Mouse (Mus musculus) liver, embryonic 12.5 days (tissue): Measurements from ENCODE around the gene Gm13762. TPM values are rescaled to one million over a fixed set of nuclear protein-coding genes. Genes with fewer than 3 reads are reported as not detected.
"Not testable (repeated sequence)": the region's sequence is repeated elsewhere in the genome, so short reads cannot be mapped to it uniquely, and the experiment has no call there.

ENCODE experiments used
- ATAC-seq: fragments of 200-750 bp; cut with Nextera tagmentation; 2 replicates; pipeline ENCODE4 v1.8.0; 2017; ENCODE audit warnings: moderate number of reproducible peaks, mild to moderate bottlenecking, moderate library complexity
- H3K27ac ChIP-seq: fragments of 300-500 bp; sonication (generic); 2 replicates; pipeline ENCODE4 v1.5.1; 2016; ENCODE audit warnings: mild to moderate bottlenecking
- H3K27me3 ChIP-seq: fragments of 300-500 bp; sonication (generic); replicated peaks from 2 replicates; pipeline ENCODE4 v1.6.1; 2016; ENCODE audit warnings: mild to moderate bottlenecking, moderate library complexity
- H3K36me3 ChIP-seq: fragments of 300-500 bp; sonication (generic); 2 replicates; pipeline ENCODE4 v1.6.1; 2016; ENCODE audit warnings: mild to moderate bottlenecking, moderate library complexity
- H3K4me1 ChIP-seq: fragments of 300-500 bp; sonication (generic); 2 replicates; pipeline ENCODE4 v1.6.1; 2016
- H3K4me2 ChIP-seq: fragments of 300-500 bp; sonication (generic); 2 replicates; pipeline ENCODE4 v1.6.1; 2016; ENCODE audit warnings: mild to moderate bottlenecking, moderate library complexity
- H3K4me3 ChIP-seq: fragments of 300-500 bp; sonication (generic); 2 replicates; pipeline ENCODE4 v1.5.1; 2016; ENCODE audit warnings: mild to moderate bottlenecking, moderate library complexity
- H3K9ac ChIP-seq: fragments of 300-500 bp; sonication (generic); 2 replicates; pipeline ENCODE4 v1.6.1; 2016; ENCODE audit warnings: mild to moderate bottlenecking, moderate library complexity
- H3K9me3 ChIP-seq: fragments of 300-500 bp; sonication (generic); replicated peaks from 2 replicates; pipeline ENCODE4 v1.6.1; 2016; ENCODE audit warnings: mild to moderate bottlenecking, moderate library complexity
- WGBS: fragments of 180-500 bp; shearing (Covaris S2); methylation state at CpG from one replicate; pipeline ENCODE4 v1.1.7; 2016; ENCODE audit not compliant: insufficient replicate concordance; 5-methylcytosine and 5-hydroxymethylcytosine counted together
- polyA plus RNA-seq: library from polyadenylated mRNA; unstranded; fragments of >200 nt; fragmentation: Nextera tagmentation; extraction: Ambion mirVana; gene quantifications from 2 replicates; pipeline ENCODE4 v1.2.1, GENCODE M21; 2016

Gene Gm13762
- polyA plus RNA-seq = not detected in 2 replicates

GRCm38 (mm10) chr2:88980181-88980580, at the start of gene Gm13762:
Gene Gm13762 (minus strand): TSS chr2:88980281.
- no peak for ATAC-seq
- Histone ChIP-seq H3K4me1 (no peaks in the 10 kb centered on the region), H3K27me3 (no peaks in the 10 kb centered on the region), H3K27ac (no peak within 1 kb of the TSS), H3K36me3 (no peaks in the 10 kb centered on the region), H3K9me3 (no peaks in the 10 kb centered on the region), H3K4me2 (no peak within 1 kb of the TSS), H3K4me3 (no peak within 1 kb of the TSS), H3K9ac (no peak within 1 kb of the TSS)
- 78% methylated on average over 1 of the region's 1 CpGs for WGBS

- H3K27ac ChIP-seq, H3K4me1 ChIP-seq, H3K4me3 ChIP-seq, H3K27me3 ChIP-seq, H3K9ac ChIP-seq, H3K36me3 ChIP-seq, ATAC-seq, H3K4me2 ChIP-seq, H3K9me3 ChIP-seq: not testable (repeated sequence)
- 47% methylated on average over 3 of the region's 3 CpGs for WGBS
Observed at GRCm38 (mm10) chr2:89021436-89021835, 41.4 kb upstream of the Gm13762 start.

GRCm38 (mm10) chr2:89018240-89018639, 38.2 kb upstream of the Gm13762 start, which contains the start of gene Olfr1216:
Gene Olfr1216 (minus strand): TSS chr2:89018340.
- H3K36me3 ChIP-seq = no peaks in the 10 kb centered on the region
- ATAC-seq = no peak
- H3K4me1 ChIP-seq = no peaks in the 10 kb centered on the region
- H3K4me2 ChIP-seq = no peak within 1 kb of the TSS
- H3K27me3 ChIP-seq = no peaks in the 10 kb centered on the region
- 54% methylated on average over 1 of the region's 1 CpGs for WGBS
- H3K27ac ChIP-seq = no peak within 1 kb of the TSS
- H3K9me3 ChIP-seq = no peaks in the 10 kb centered on the region
- H3K4me3 ChIP-seq = no peak within 1 kb of the TSS
- no peak within 1 kb of the TSS for H3K9ac ChIP-seq

GRCm38 (mm10) chr2:89006873-89007272, 26.8 kb upstream of the Gm13762 start, which contains the start of gene Olfr1215:
Gene Olfr1215 (minus strand): TSS chr2:89006973.
- Histone ChIP-seq H3K27ac (no peak within 1 kb of the TSS), H3K27me3 (no peaks in the 10 kb centered on the region), H3K4me2 (no peak within 1 kb of the TSS), H3K4me3 (no peak within 1 kb of the TSS), H3K9ac (no peak within 1 kb of the TSS), H3K36me3 (no peaks in the 10 kb centered on the region), H3K4me1 (no peaks in the 10 kb centered on the region), H3K9me3 (no peaks in the 10 kb centered on the region)
- no peak for ATAC-seq
- 47% methylated on average over 2 of the region's 2 CpGs for WGBS

GRCm38 (mm10) chr2:88992553-88992952, 12.5 kb upstream of the Gm13762 start, which contains the start of gene Olfr1214:
Gene Olfr1214 (minus strand): TSS chr2:88992653.
- Histone ChIP-seq H3K27ac (no peak within 1 kb of the TSS), H3K4me1 (no peaks in the 10 kb centered on the region), H3K36me3 (no peaks in the 10 kb centered on the region), H3K4me2 (no peak within 1 kb of the TSS), H3K9ac (no peak within 1 kb of the TSS), H3K27me3 (no peaks in the 10 kb centered on the region), H3K4me3 (no peak within 1 kb of the TSS), H3K9me3 (no peaks in the 10 kb centered on the region)
- 66% methylated on average over 1 of the region's 1 CpGs for WGBS
- no peak for ATAC-seq

- Histone ChIP-seq H3K27ac (no peak within 1 kb of the TSS), H3K9me3 (no peaks in the 10 kb centered on the region), H3K36me3 (no peaks in the 10 kb centered on the region), H3K9ac (no peak within 1 kb of the TSS), H3K27me3 (no peaks in the 10 kb centered on the region), H3K4me3 (no peak within 1 kb of the TSS), H3K4me1 (no peaks in the 10 kb centered on the region), H3K4me2 (no peak within 1 kb of the TSS)
- ATAC-seq = no peak
Observed at GRCm38 (mm10) chr2:88953669-88954068, 26.4 kb downstream of the Gm13762 start, which contains the start of gene Olfr1212. Gene Olfr1212 (plus strand): TSS chr2:88953969.

GRCm38 (mm10) chr2:88938011-88938410, 42.1 kb downstream of the Gm13762 start, which contains the start of gene Olfr1211:
Gene Olfr1211 (minus strand): TSS chr2:88938111.
- no peaks in the 10 kb centered on the region for H3K27me3 ChIP-seq
- H3K4me3 ChIP-seq = no peak within 1 kb of the TSS
- no peak within 1 kb of the TSS for H3K27ac ChIP-seq
- no peak within 1 kb of the TSS for H3K4me2 ChIP-seq
- no peaks in the 10 kb centered on the region for H3K9me3 ChIP-seq
- no peak for ATAC-seq
- WGBS = 59% methylated on average over 1 of the region's 1 CpGs
- H3K9ac ChIP-seq = no peak within 1 kb of the TSS
- H3K36me3 ChIP-seq = no peaks in the 10 kb centered on the region
- H3K4me1 ChIP-seq = no peaks in the 10 kb centered on the region

Other genes starting within 250 kb of the Gm13762 start
- not detected in 2 replicates for gene Olfr1197, start 247.9 kb downstream of the Gm13762 start, polyA plus RNA-seq
- gene Olfr1198, start 228.9 kb downstream of the Gm13762 start, polyA plus RNA-seq = not detected in 2 replicates
- gene Olfr1199, start 219.8 kb downstream of the Gm13762 start, polyA plus RNA-seq = not detected in 2 replicates
- gene Olfr1200, start 209.8 kb downstream of the Gm13762 start, polyA plus RNA-seq = not detected in 2 replicates
- not detected in 2 replicates for gene Olfr1201, start 187.2 kb downstream of the Gm13762 start, polyA plus RNA-seq
- not detected in 2 replicates for gene Olfr1202, start 165.8 kb downstream of the Gm13762 start, polyA plus RNA-seq
- not detected in 2 replicates for gene Olfr1205, start 150.5 kb downstream of the Gm13762 start, polyA plus RNA-seq
- not detected in 2 replicates for gene Olfr1204, start 131.0 kb downstream of the Gm13762 start, polyA plus RNA-seq
- gene Olfr1206, start 117.0 kb downstream of the Gm13762 start, polyA plus RNA-seq = not detected in 2 replicates
- not detected in 2 replicates for gene Olfr1208, start 78.0 kb downstream of the Gm13762 start, polyA plus RNA-seq
- not detected in 2 replicates for gene Olfr1209, start 65.1 kb downstream of the Gm13762 start, polyA plus RNA-seq
- not detected in 2 replicates for gene Olfr1211, start 42.2 kb downstream of the Gm13762 start, polyA plus RNA-seq
- not detected in 2 replicates for gene Olfr1212, start 26.3 kb downstream of the Gm13762 start, polyA plus RNA-seq
- gene Olfr1214, start 12.4 kb upstream of the Gm13762 start, polyA plus RNA-seq = not detected in 2 replicates
- gene Olfr1215, start 26.7 kb upstream of the Gm13762 start, polyA plus RNA-seq = not detected in 2 replicates
- not detected in 2 replicates for gene Olfr1216, start 38.1 kb upstream of the Gm13762 start, polyA plus RNA-seq
- gene Olfr1217, start 51.8 kb upstream of the Gm13762 start, polyA plus RNA-seq = not detected in 2 replicates
- not detected in 2 replicates for gene Olfr1218, start 80.9 kb upstream of the Gm13762 start, polyA plus RNA-seq
- gene Olfr1219, start 103.2 kb upstream of the Gm13762 start, polyA plus RNA-seq = not detected in 2 replicates
- gene Olfr1220, start 126.6 kb upstream of the Gm13762 start, polyA plus RNA-seq = not detected in 2 replicates
- gene Olfr1221, start 137.0 kb upstream of the Gm13762 start, polyA plus RNA-seq = not detected in 2 replicates
- not detected in 2 replicates for gene Olfr1222, start 152.8 kb upstream of the Gm13762 start, polyA plus RNA-seq
- not detected in 2 replicates for gene Olfr1223, start 171.3 kb upstream of the Gm13762 start, polyA plus RNA-seq
- gene Olfr1224-ps1, start 183.8 kb upstream of the Gm13762 start, polyA plus RNA-seq = not detected in 2 replicates
- not detected in 2 replicates for gene Olfr1225, start 194.4 kb upstream of the Gm13762 start, polyA plus RNA-seq
- not detected in 2 replicates for gene Olfr1226, start 219.8 kb upstream of the Gm13762 start, polyA plus RNA-seq